Mouse (Mus musculus) hindbrain, embryonic 10.5 days (tissue): ENCODE data around the gene Olfr631. TPM values are rescaled to one million over a fixed set of nuclear protein-coding genes. Genes with fewer than 3 reads are reported as not detected.
"Not testable (repeated sequence)": the region's sequence is repeated elsewhere in the genome, so short reads cannot be mapped to it uniquely, and the experiment has no call there.

Experiments used
- DNase-seq: peaks from one replicate; pipeline ENCODE4 v3.0.0-alpha.2; 2017; ENCODE audit warnings: low spot score
- H3K27ac ChIP-seq: fragments of 300-500 bp; sonication (generic); 2 replicates; pipeline ENCODE4 v1.5.1; 2016; ENCODE audit warnings: mild to moderate bottlenecking, moderate library complexity
- H3K27me3 ChIP-seq: fragments of 300-500 bp; sonication (generic); 2 replicates; pipeline ENCODE4 v1.6.1; 2016; ENCODE audit warnings: mild to moderate bottlenecking; ENCODE audit not compliant: poor library complexity, insufficient read depth, severe bottlenecking
- H3K36me3 ChIP-seq: fragments of 300-500 bp; sonication (generic); 2 replicates; pipeline ENCODE4 v1.6.1; 2016; ENCODE audit warnings: mild to moderate bottlenecking, moderate library complexity
- H3K4me1 ChIP-seq: fragments of 300-500 bp; sonication (generic); replicated peaks from 2 replicates; pipeline ENCODE4 v1.6.1; 2016; ENCODE audit warnings: mild to moderate bottlenecking
- H3K4me3 ChIP-seq: fragments of 300-500 bp; sonication (generic); 2 replicates; pipeline ENCODE4 v1.5.1; 2016; ENCODE audit warnings: mild to moderate bottlenecking, moderate library complexity
- H3K9me3 ChIP-seq: fragments of 300-500 bp; sonication (generic); 2 replicates; pipeline ENCODE4 v1.6.1; 2016; ENCODE audit warnings: mild to moderate bottlenecking, moderate library complexity
- WGBS: fragments of 180-500 bp; shearing (Covaris S2); methylation state at CpG from one replicate; pipeline ENCODE4 v1.1.7; 2016; 5-methylcytosine and 5-hydroxymethylcytosine counted together
- polyA plus RNA-seq: library from polyadenylated mRNA; unstranded; fragments of >200 nt; fragmentation: Nextera tagmentation; extraction: Ambion mirVana; gene quantifications from 2 replicates; pipeline ENCODE4 v1.2.1, GENCODE M21; 2016

Olfr631 gene
- not detected in 2 replicates for polyA plus RNA-seq

- DNase-seq = no peak
- Histone ChIP-seq H3K9me3 (no peaks in the 10 kb centered on the region), H3K4me3 (no peak within 1 kb of the TSS), H3K36me3 (no peaks in the 10 kb centered on the region), H3K4me1 (no peaks in the 10 kb centered on the region), H3K27me3 (no peaks in the 10 kb centered on the region), H3K27ac (no peak within 1 kb of the TSS)
These were observed at the start of gene Olfr631 for GRCm38 (mm10) chr7:103928525-103928924. Gene Olfr631, plus strand, starts transcription at chr7:103928825.

- no peak within 1 kb of the TSS for H3K4me3 ChIP-seq
- no peaks in the 10 kb centered on the region for H3K27me3 ChIP-seq
- no peaks in the 10 kb centered on the region for H3K4me1 ChIP-seq
- H3K27ac ChIP-seq = no peak within 1 kb of the TSS
- no peaks in the 10 kb centered on the region for H3K36me3 ChIP-seq
- H3K9me3 ChIP-seq = no peaks in the 10 kb centered on the region
- DNase-seq = no peak
These were observed 42.5 kb upstream of the Olfr631 start, which contains the start of gene Olfr66 for GRCm38 (mm10) chr7:103886152-103886551. Gene Olfr66, minus strand, starts transcription at chr7:103886252.

- H3K27me3 ChIP-seq = no peaks in the 10 kb centered on the region
- no peaks in the 10 kb centered on the region for H3K4me1 ChIP-seq
- no peak within 1 kb of the TSS for H3K4me3 ChIP-seq
- no peaks in the 10 kb centered on the region for H3K36me3 ChIP-seq
- WGBS = 82% methylated on average over 1 of the region's 1 CpGs
- no peaks in the 10 kb centered on the region for H3K9me3 ChIP-seq
- no peak for DNase-seq
- H3K27ac ChIP-seq = no peak within 1 kb of the TSS
These were observed 34.2 kb upstream of the Olfr631 start, which contains the start of gene Olfr64 for GRCm38 (mm10) chr7:103894385-103894784. Gene Olfr64, minus strand, starts transcription at chr7:103894485.

GRCm38 (mm10) chr7:103903187-103903586 is 25.4 kb upstream of the Olfr631 start, which contains the start of gene Olfr65:
Gene Olfr65, plus strand, starts transcription at chr7:103903487.
- 94% methylated on average over 2 of the region's 2 CpGs for WGBS

GRCm38 (mm10) chr7:103910047-103910446 is 18.6 kb upstream of the Olfr631 start:
- Histone ChIP-seq H3K9me3 (no peaks in the 10 kb centered on the region), H3K27ac (no peak overlapping the region), H3K36me3 (no peaks in the 10 kb centered on the region), H3K4me1 (no peaks in the 10 kb centered on the region), H3K4me3 (no peak overlapping the region), H3K27me3 (no peaks in the 10 kb centered on the region)
- DNase-seq = no peak
- 56% methylated on average over 3 of the region's 3 CpGs for WGBS

More at GRCm38 (mm10) chr7:103903187-103903586, 25.4 kb upstream of the Olfr631 start, which contains the start of gene Olfr65:
- Histone ChIP-seq H3K27me3 (no peaks in the 10 kb centered on the region), H3K4me3 (no peak within 1 kb of the TSS), H3K36me3 (no peaks in the 10 kb centered on the region), H3K4me1 (no peaks in the 10 kb centered on the region), H3K27ac (no peak within 1 kb of the TSS), H3K9me3 (no peaks in the 10 kb centered on the region)
- no peak for DNase-seq

- no peak overlapping the region for H3K4me3 ChIP-seq
- no peaks in the 10 kb centered on the region for H3K36me3 ChIP-seq
- H3K27ac ChIP-seq = no peak overlapping the region
- 45% methylated on average over 8 of the region's 8 CpGs for whole genome bisulfite sequencing
- no peaks in the 10 kb centered on the region for H3K27me3 ChIP-seq
- H3K4me1 ChIP-seq = no peaks in the 10 kb centered on the region
- no peaks in the 10 kb centered on the region for H3K9me3 ChIP-seq
- DNase-seq = peak; percentile 21
These were observed 15.6 kb upstream of the Olfr631 start for GRCm38 (mm10) chr7:103912969-103913511.

GRCm38 (mm10) chr7:103915338-103915737 is 13.3 kb upstream of the Olfr631 start:
- no peaks in the 10 kb centered on the region for H3K4me1 ChIP-seq

GRCm38 (mm10) chr7:103934264-103934663 is 5.6 kb downstream of the Olfr631 start, which contains the start of gene Olfr632:
Gene Olfr632, plus strand, starts transcription at chr7:103934347.
- Histone ChIP-seq H3K36me3 (no peaks in the 10 kb centered on the region), H3K27me3 (no peaks in the 10 kb centered on the region), H3K9me3 (no peaks in the 10 kb centered on the region), H3K4me3 (no peak within 1 kb of the TSS), H3K27ac (no peak within 1 kb of the TSS), H3K4me1 (no peaks in the 10 kb centered on the region)
- 75% methylated on average over 2 of the region's 2 CpGs for WGBS
- DNase-seq = no peak

More at GRCm38 (mm10) chr7:103915338-103915737, 13.3 kb upstream of the Olfr631 start:
- Histone ChIP-seq H3K4me3 (no peak overlapping the region), H3K27ac (no peak overlapping the region), H3K27me3 (no peaks in the 10 kb centered on the region), H3K9me3 (no peaks in the 10 kb centered on the region), H3K36me3 (no peaks in the 10 kb centered on the region)
- no peak for DNase-seq

GRCm38 (mm10) chr7:103942730-103943129 is 14.1 kb downstream of the Olfr631 start:
- Histone ChIP-seq H3K4me1 (no peaks in the 10 kb centered on the region), H3K9me3 (no peaks in the 10 kb centered on the region), H3K27me3 (no peaks in the 10 kb centered on the region), H3K36me3 (no peaks in the 10 kb centered on the region), H3K27ac (no peak overlapping the region), H3K4me3 (no peak overlapping the region)
- peak; percentile 60 for DNase-seq
- WGBS = 35% methylated on average over 2 of the region's 2 CpGs

- Histone ChIP-seq H3K9me3 (no peaks in the 10 kb centered on the region), H3K4me3 (no peak within 1 kb of the TSS), H3K27ac (no peak within 1 kb of the TSS), H3K4me1 (no peaks in the 10 kb centered on the region), H3K36me3 (no peaks in the 10 kb centered on the region), H3K27me3 (no peaks in the 10 kb centered on the region)
- no peak for DNase-seq
These were observed 15.5 kb downstream of the Olfr631 start, which contains the start of gene Olfr633 for GRCm38 (mm10) chr7:103944137-103944536. Gene Olfr633, plus strand, starts transcription at chr7:103944437.

- not testable (repeated sequence) for H3K9me3 ChIP-seq, H3K27ac ChIP-seq, H3K4me1 ChIP-seq, H3K4me3 ChIP-seq, H3K27me3 ChIP-seq, DNase-seq, H3K36me3 ChIP-seq
- WGBS = 95% methylated on average over 22 of the region's 22 CpGs
These were observed 38.2 kb downstream of the Olfr631 start for GRCm38 (mm10) chr7:103966873-103967272.

- H3K4me1 ChIP-seq = no peaks in the 10 kb centered on the region
- no peak for DNase-seq
- no peak within 1 kb of the TSS for H3K4me3 ChIP-seq
- H3K9me3 ChIP-seq = no peaks in the 10 kb centered on the region
- no peaks in the 10 kb centered on the region for H3K36me3 ChIP-seq
- H3K27me3 ChIP-seq = no peaks in the 10 kb centered on the region
- 72% methylated on average over 1 of the region's 1 CpGs for WGBS
- H3K27ac ChIP-seq = no peak within 1 kb of the TSS
These were observed 42.2 kb downstream of the Olfr631 start, which contains the start of gene Olfr635 for GRCm38 (mm10) chr7:103970852-103971251. Gene Olfr635, plus strand, starts transcription at chr7:103971152.

- Histone ChIP-seq H3K27ac (no peak overlapping the region), H3K4me3 (no peak overlapping the region), H3K27me3 (no peaks in the 10 kb centered on the region), H3K4me1 (no peaks in the 10 kb centered on the region), H3K36me3 (no peaks in the 10 kb centered on the region), H3K9me3 (no peaks in the 10 kb centered on the region)
- WGBS = 79% methylated on average over 1 of the region's 1 CpGs
- DNase-seq = no peak
These were observed 43.2 kb downstream of the Olfr631 start for GRCm38 (mm10) chr7:103971782-103972181.
